Mouse (Mus musculus) left cerebral cortex, adult 9 months (tissue): ENCODE results near the gene Ptprn2.
"Not testable (repeated sequence)": the region's sequence is repeated elsewhere in the genome, so short reads cannot be mapped to it uniquely, and the experiment has no call there.

Experiments used
- DNase-seq, 2 experiments: peaks; one replicate each; pipeline ENCODE4 v3.0.0; 2022; ENCODE audit warnings: low spot score in 2 of 2

Ptprn2 gene

GRCm38 (mm10) chr12:116515824-116516223 is 30.3 kb downstream of the Ptprn2 start:
- no peak for DNase-seq

GRCm38 (mm10) chr12:116528861-116529260 is 43.3 kb downstream of the Ptprn2 start:
- no peak for DNase-seq

- DNase-seq = peak in 1 of 2 experiments; percentile 39
Observed at GRCm38 (mm10) chr12:116533281-116533680, 47.8 kb downstream of the Ptprn2 start.

- no peak for DNase-seq
Observed at GRCm38 (mm10) chr12:116539305-116539704, 53.8 kb downstream of the Ptprn2 start.

- DNase-seq = no peak
Observed at GRCm38 (mm10) chr12:116540608-116541007, 55.1 kb downstream of the Ptprn2 start.

- peak in 1 of 2 experiments; percentile 56 for DNase-seq
Observed at GRCm38 (mm10) chr12:116550031-116550430, 64.5 kb downstream of the Ptprn2 start.

GRCm38 (mm10) chr12:116551516-116551915 is 66.0 kb downstream of the Ptprn2 start:
- no peak for DNase-seq

- no peak for DNase-seq
Observed at GRCm38 (mm10) chr12:116552306-116552705, 66.8 kb downstream of the Ptprn2 start.

- no peak for DNase-seq
Observed at GRCm38 (mm10) chr12:116553361-116553760, 67.8 kb downstream of the Ptprn2 start.

- peak in 1 of 2 experiments; percentile 54 for DNase-seq
Observed at GRCm38 (mm10) chr12:116555964-116556363, 70.4 kb downstream of the Ptprn2 start.

GRCm38 (mm10) chr12:116564441-116564840 is 78.9 kb downstream of the Ptprn2 start:
- DNase-seq = no peak

GRCm38 (mm10) chr12:116566672-116567071 is 81.2 kb downstream of the Ptprn2 start:
- no peak for DNase-seq

GRCm38 (mm10) chr12:116567170-116567569 is 81.7 kb downstream of the Ptprn2 start:
- DNase-seq = no peak

GRCm38 (mm10) chr12:116569568-116569967 is 84.0 kb downstream of the Ptprn2 start:
- no peak for DNase-seq

- no peak for DNase-seq
Observed at GRCm38 (mm10) chr12:116574102-116574501, 88.6 kb downstream of the Ptprn2 start.

- DNase-seq = no peak
Observed at GRCm38 (mm10) chr12:116574720-116575119, 89.2 kb downstream of the Ptprn2 start.

- DNase-seq = not testable (repeated sequence)
Observed at GRCm38 (mm10) chr12:116577917-116578316, 92.4 kb downstream of the Ptprn2 start.

- no peak for DNase-seq
Observed at GRCm38 (mm10) chr12:116580827-116581544, 95.5 kb downstream of the Ptprn2 start.

GRCm38 (mm10) chr12:116581864-116582263 is 96.3 kb downstream of the Ptprn2 start:
- DNase-seq = peak in 1 of 2 experiments; percentile 62

GRCm38 (mm10) chr12:116582829-116583228 is 97.3 kb downstream of the Ptprn2 start:
- no peak for DNase-seq

GRCm38 (mm10) chr12:116585001-116585400 is 99.5 kb downstream of the Ptprn2 start:
- DNase-seq = peak in 1 of 2 experiments; percentile 65

- no peak for DNase-seq
Observed at GRCm38 (mm10) chr12:116586167-116586566, 100.6 kb downstream of the Ptprn2 start.

- no peak for DNase-seq
Observed at GRCm38 (mm10) chr12:116587548-116587947, 102.0 kb downstream of the Ptprn2 start.

- DNase-seq = no peak
Observed at GRCm38 (mm10) chr12:116590076-116590475, 104.6 kb downstream of the Ptprn2 start.
